Mouse (Mus musculus) gastrocnemius, adult 2 months (tissue): ENCODE data around the gene Lrrc4. TPM values are rescaled to one million over a fixed set of nuclear protein-coding genes. Genes with fewer than 3 reads are reported as not detected.

Experiments used
- DNase-seq: peaks from one replicate; pipeline ENCODE4 v3.0.0; 2022
- H3K27ac ChIP-seq: fragments of 200-600 bp; 2 replicates; pipeline ENCODE4 v1.8.1; 2022; ENCODE audit warnings: mild to moderate bottlenecking
- H3K4me3 ChIP-seq: fragments of 200-600 bp; 2 replicates; pipeline ENCODE4 v1.8.1; 2022; ENCODE audit warnings: mild to moderate bottlenecking, moderate library complexity
- CTCF ChIP-seq: fragments of 200-600 bp; IDR thresholded peaks from 2 replicates; pipeline ENCODE4 v1.8.1; 2022; ENCODE audit warnings: antibody characterized with exemption, mild to moderate bottlenecking, moderate library complexity
- intact Hi-C: fragments of 180-260 bp; cut with DNase I; formaldehyde crosslinking; loops from one replicate; pipeline ENCODE4 v1.15.1; 2025
- total RNA-seq, 2 experiments: library from RNA; stranded (reverse); gene quantifications; 2 replicates each; pipeline ENCODE4 v1.2.3; 2021

Gene Lrrc4
- total RNA-seq, 2 experiments from 2014 or later: 0.33 to 0.54 TPM

DNA sequence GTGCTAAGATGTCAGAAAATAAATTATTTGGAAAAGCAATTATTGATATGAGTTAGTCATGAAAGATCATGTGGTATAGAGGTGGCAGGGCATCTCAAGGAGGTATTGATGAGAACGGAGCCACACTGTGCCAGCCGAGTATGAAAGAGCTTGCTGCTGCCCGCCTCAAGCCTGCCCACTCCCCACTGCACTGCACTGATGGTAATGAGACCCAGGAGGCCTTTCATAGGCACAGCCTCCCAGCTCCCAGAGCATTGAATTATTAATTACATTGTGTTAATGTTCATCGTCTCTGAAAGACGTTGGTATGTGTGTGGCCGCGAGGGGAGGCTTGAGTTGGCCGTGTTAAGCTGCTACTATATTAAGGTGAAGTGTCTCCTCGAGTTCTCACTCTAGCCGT lies 33.6 kb upstream of the Lrrc4 start:
- intact Hi-C loops: no loop called here
- peak overlapping the region; percentile 46 for H3K27ac ChIP-seq
- TF ChIP-seq CTCF: no peak
- H3K4me3 ChIP-seq: no peak overlapping the region
- DNase-seq: no peak

DNA sequence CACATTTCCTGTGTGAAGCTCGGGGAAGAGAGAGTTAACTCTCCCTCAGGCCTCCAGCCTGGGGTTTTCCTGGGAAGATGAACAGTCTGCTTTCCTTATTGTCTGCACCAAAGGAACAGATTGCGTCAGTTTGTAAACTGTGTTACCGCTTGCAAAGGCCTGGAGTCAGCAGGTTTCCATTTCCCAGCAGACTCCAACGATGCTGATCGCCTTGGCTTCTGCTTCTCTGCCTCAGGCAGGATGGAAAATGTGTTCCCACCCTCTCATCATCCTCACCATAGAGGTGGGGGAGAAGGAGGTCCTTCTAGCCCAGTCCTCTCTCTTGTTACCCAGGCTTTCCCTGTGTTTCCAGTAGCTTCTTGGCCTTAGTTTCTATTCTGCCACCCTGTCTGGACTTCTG lies 33.1 kb upstream of the Lrrc4 start:
- DNase-seq: peak; percentile 46
- intact Hi-C loops: no loop called here
- no peak for TF ChIP-seq CTCF
- peak overlapping the region; percentile 46 for H3K27ac ChIP-seq
- no peak overlapping the region for H3K4me3 ChIP-seq

DNA sequence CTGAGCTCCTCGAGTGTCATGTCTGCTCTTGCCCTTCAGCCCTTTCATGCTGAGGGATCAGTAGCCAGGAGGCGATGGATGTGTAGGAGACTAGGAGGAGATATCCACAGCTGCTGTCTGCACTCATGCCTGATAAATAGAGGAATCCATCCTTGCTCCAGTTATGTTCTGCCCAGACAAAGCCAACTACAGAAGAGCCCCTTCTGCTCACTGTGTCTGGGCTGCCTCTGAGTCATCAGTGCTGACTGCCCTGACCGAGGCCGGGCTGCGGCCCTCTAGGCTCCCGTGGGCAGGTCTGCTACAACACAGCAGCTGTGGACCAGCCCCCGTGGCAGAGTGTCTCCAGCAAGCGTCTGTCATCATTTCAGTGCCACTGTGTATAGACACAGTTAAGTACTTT lies 30.8 kb upstream of the Lrrc4 start:
- no peak for TF ChIP-seq CTCF
- intact Hi-C loops: no loop called here
- Histone ChIP-seq H3K27ac (no peak overlapping the region), H3K4me3 (no peak overlapping the region)
- no peak for DNase-seq

DNA sequence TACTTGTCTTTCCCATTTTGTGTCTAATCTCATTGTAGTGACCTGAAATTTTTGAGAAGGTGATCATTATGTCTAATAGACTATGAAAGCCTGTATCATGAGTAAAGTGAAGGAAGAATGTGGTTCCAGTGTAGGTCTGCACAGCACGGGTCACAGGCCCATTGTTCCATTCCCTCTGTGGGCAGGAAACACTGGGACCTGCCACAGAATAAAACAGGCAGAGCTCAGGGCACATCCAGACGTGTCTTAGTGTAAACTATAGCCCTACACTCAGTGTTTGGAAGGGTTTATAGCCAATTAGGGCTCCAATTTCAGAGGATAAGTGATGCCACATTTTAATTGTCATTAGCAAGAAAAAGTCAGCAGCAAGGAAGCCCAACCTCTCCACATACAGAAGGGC lies 29.4 kb upstream of the Lrrc4 start:
- Histone ChIP-seq H3K4me3 (no peak overlapping the region), H3K27ac (no peak overlapping the region)
- TF ChIP-seq CTCF: no peak
- no peak for DNase-seq
- intact Hi-C loops: no loop called here

DNA sequence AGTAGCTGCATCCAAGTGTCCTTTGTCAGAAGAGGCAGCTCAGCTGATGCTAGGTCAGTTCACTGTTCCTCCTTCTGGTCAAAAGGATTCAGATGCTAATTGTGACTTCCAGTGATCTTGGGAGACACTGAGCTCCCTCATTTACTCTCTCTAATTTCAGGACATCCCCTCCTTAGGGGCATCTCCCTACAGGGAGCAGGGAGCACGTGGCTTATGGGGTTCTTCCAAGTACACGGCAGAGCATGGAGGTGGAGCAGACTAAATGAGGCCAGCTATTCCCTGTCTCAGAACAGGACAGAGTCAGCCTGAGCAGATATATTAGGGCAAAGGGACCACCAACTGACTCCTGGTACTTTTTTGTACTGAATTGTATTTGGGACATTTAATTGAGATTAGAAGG lies 28.9 kb upstream of the Lrrc4 start:
- intact Hi-C loops: no loop called here

DNA sequence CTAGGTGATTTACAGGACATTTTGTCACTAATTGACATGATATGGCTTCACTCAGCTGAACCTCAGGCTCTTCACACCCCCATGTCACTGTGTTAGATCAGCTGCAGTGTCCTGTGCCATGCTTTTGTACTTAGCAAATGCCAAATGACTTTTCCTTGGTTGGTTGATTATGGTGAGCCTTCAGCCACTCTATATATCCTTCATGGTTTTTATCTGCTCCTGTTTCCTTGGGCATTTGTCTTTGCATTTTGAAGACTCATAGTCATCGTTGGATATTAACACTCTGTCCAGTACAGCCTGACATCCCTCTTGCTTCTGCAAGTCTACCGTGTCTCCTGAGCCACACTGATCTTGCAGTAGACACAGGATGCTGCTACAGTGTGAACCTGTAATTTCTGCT lies 27.5 kb upstream of the Lrrc4 start:
- intact Hi-C loops: no loop called here
- no peak overlapping the region for H3K27ac ChIP-seq
- no peak overlapping the region for H3K4me3 ChIP-seq
- TF ChIP-seq CTCF: no peak
- DNase-seq: no peak

More for the DNA sequence above, 28.9 kb upstream of the Lrrc4 start:
- Histone ChIP-seq H3K27ac (no peak overlapping the region), H3K4me3 (no peak overlapping the region)
- TF ChIP-seq CTCF: no peak
- no peak for DNase-seq

DNA sequence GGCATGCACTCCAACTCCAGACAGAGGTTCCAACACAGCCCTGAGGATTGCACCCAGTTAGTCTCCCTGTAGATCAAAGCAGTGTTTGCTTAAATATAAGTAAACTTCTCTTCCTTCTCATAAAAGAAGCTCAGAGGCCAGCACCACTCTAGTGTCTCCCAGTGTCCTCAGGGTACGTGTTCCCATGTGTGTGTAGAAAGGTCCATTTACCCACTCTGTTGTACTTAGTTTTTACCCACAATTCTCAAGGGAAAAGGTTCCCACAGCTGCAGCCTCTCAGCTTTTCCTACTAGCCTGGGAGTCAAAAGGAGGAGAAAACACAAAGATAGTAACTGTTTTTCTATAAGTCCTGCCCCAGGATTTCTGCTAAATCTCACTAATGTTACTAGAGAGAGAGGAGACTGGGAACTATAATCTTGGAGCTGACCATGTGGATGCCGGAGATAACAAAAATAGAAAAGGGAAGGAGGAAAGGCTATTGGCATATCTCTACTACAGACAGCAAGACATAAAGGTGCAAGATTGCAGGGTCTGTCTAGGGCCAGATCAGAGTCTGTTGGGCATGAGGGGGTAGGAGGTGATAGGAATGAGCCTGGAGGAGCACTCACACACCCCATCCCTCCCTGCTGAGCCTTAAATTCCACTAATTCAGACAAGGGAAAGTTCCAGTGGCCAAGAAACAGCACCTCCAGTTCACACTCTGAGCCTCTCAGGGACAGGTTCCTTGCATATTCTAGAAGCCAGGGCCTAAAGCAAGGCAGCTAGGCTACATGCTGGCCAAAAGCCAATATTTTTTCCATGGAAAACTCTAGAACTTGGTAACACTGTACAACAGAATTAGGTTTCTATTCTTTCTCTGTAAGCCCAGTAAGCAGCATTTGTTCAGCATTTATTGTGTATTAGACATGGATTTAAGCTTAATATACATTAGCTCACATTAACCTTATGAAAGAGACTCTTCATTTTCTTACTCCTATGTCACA lies 25.9 kb upstream of the Lrrc4 start:
- no peak for TF ChIP-seq CTCF
- Histone ChIP-seq H3K27ac (peak overlapping the region; percentile 1; the same call in 1 of the 2 replicates), H3K4me3 (no peak overlapping the region)
- intact Hi-C loops: no loop called here
- no peak for DNase-seq

DNA sequence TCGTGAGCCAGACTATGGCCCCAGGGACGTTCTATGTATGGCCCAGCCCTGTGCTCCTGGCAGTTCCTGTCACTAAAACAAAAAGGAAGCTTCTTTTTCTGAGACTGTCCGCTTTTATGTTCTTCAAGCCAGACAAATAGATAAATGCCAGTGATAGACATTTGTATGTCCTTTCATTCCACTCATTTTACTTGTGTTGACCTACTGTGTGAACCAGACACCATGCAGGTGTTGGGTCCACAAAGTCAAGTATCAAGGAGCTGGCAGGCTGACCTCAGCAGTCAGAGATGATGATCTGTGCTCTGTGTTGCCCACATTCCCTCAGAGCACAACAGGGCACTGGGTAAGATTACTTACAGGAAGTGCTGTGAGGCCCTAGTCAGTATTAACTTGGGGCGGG lies 25.2 kb upstream of the Lrrc4 start:
- Histone ChIP-seq H3K27ac (no peak overlapping the region), H3K4me3 (no peak overlapping the region)
- TF ChIP-seq CTCF: no peak
- intact Hi-C loops: no loop called here
- no peak for DNase-seq

DNA sequence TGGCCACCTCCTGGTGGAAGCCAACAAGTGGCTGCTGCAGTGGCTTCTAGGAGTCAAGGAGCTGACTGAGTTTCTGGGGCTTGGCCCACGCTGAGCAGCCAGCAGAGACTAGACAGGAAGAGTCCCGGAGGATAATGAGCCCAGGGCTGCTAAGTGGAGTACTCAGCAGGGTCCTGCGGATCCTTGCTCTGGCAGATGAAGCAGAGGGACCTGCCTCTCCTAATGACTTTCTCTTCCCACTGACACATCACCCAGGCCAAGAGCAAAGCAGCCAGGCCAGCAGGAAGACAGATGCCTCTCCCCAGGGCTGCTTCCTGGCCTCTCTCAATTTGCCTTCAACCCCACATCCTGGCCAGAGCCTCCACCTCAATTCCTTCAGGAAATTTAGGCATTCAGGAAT lies 23.9 kb upstream of the Lrrc4 start:
- TF ChIP-seq CTCF: no peak
- Histone ChIP-seq H3K27ac (peak overlapping the region; percentile 46; the same call in 1 of the 2 replicates), H3K4me3 (no peak overlapping the region)
- DNase-seq: peak; percentile 34
- intact Hi-C loops: no loop called here

DNA sequence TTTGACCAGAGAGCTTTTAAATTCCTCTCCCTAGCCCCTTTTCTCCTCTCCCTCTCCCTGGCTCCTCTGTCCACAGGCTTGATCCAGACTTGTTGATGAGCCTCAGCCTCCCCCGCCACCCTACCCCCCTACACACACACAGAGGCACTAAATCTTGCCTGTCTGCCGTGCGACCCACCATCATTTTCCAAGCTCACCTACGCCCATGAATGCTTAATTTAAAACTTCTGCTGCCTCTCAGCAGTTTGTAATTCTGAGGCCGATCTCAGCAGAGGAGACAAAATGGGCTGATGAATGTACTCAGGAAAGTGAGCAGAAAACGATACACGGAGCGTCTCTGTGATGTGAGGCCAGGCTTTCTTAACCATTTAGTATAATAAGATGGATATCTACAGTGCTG lies 23.1 kb upstream of the Lrrc4 start:
- 0 out of 2 replicates have a peak overlapping the region, but pooled peaks have one; percentile 46 for H3K27ac ChIP-seq
- intact Hi-C loops: no loop called here
- no peak for TF ChIP-seq CTCF
- H3K4me3 ChIP-seq: no peak overlapping the region
- no peak for DNase-seq

DNA sequence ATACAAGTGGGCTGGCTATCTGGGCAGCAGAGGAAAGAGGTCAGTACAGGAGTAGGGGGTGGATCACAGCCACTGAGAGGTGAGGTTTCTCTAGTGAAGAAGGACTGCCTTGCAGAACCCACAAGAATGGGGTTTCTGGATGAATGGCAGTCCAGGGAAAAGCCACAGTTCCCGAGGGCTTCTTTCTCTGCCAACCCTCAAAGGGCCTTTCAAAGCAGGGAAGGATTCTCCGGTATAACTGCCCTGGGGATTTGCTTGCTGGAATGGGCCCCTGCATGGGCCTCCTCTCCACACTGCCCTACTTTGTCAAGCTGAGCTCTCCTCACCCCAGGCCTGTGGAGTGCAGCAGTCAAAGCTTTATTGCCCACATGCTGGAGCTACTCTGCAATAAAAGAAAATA lies 22.1 kb upstream of the Lrrc4 start:
- no peak for DNase-seq
- no peak overlapping the region for H3K27ac ChIP-seq
- no peak overlapping the region for H3K4me3 ChIP-seq
- no peak for TF ChIP-seq CTCF
- intact Hi-C loops: no loop called here

DNA sequence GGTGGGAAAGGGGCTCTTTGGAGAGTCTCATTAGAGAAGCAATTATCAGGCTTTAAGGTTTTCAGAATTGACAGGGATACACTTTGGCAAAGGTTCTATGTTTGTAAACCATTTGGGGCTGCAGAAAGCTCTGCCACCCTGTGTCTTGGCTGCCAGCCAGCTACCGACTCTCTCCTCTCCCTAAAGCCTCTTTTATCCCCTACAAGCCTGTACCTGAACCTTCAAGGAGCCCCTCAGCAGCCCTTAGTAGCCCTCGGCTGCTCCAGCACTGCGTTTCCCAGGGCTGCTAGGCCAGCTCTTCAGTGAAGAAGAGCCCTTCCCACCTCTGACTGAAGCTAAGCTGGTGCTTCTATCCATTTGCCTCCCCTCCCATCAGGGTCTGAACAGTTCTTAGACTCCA lies 21.6 kb upstream of the Lrrc4 start:
- H3K27ac ChIP-seq: no peak overlapping the region
- TF ChIP-seq CTCF: no peak
- no peak for DNase-seq
- no peak overlapping the region for H3K4me3 ChIP-seq
- intact Hi-C loops: no loop called here

DNA sequence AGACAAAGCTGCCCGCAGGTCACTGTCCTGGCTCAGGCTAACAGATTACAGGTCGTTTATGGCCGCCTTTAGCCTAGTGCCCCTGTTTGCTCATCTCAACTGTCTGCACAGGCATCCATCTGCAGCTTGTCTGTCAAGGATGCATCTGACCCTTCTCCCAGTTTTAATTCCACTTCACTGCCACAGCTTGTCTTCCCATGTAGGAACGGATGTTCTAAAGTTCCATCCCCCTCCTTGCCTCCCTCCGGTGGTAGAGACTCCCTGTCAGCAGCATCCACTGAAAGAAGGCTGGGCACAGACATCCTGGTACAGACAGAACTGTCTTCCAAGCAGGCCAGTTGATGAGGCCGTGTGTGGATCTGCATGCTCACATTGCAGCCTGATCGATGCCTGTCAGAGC lies 20.8 kb upstream of the Lrrc4 start:
- no peak for TF ChIP-seq CTCF
- no peak for DNase-seq
- intact Hi-C loops: no loop called here
- no peak overlapping the region for H3K4me3 ChIP-seq
- H3K27ac ChIP-seq: no peak overlapping the region
